Mouse (Mus musculus): ENCODE measurements around the gene Gm20830. TPM values are rescaled to one million over a fixed set of nuclear protein-coding genes. Genes with fewer than 3 reads are reported as not detected.

The Gm20830 gene
- polyA plus RNA-seq (2012; fragmentation: generic; extraction: Trizol), result not detected

DNA sequence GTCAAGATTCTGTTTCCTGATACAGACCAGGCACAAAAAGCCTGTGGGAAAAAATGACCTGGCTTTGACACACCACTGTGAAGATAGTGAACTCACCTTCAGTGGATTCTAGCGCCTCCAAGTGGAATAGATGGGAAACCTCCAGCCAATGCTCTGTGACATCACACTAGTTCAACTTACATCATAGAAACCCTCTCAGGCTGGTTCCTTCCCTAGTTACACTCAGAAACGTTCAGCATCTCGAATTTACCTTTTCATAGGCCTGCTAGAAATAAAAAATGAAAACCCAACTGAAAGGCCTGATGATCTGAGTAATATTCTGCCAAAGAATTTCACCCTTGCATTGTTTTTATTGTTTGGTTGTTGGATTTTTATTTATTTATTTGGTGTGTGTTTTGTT, at the start of gene Gm20830:
Gm20830 (minus strand) TSS at position 101 of the 400 bp plus-strand sequence.

Other genes starting within 250 kb of the Gm20830 start
- not detected for gene Gm21719, start 235.4 kb downstream of the Gm20830 start, polyA plus RNA-seq (2012; fragmentation: generic; extraction: Trizol)